Mouse (Mus musculus): ENCODE results near the gene Ephb2. TPM values are rescaled to one million over a fixed set of nuclear protein-coding genes. Genes with fewer than 3 reads are reported as not detected.

Gene Ephb2
- polyA plus RNA-seq, 1 experiment from 2014 or later = 24.3 TPM

- Histone ChIP-seq H3K36me3 (no peaks in the 10 kb centered on the region), H3K9ac (peak overlapping the region; percentile 25; the same call in 1 of the 2 replicates), H3K9me3 (no peaks in the 10 kb centered on the region), H3K4me2 (0 out of 2 replicates have a peak overlapping the region, but pooled peaks have one; percentile 32), H3K4me1 (replicated peaks) (peaks cover 76% of the 10 kb centered on the region), H3K4me3 (no peak overlapping the region), H3K27ac (replicated peaks) (peak overlapping the region; percentile 79), H3K27me3 (no peaks in the 10 kb centered on the region)
- 18% methylated on average over 4 of the region's 4 CpGs for WGBS
- ATAC-seq (ENCODE audit: low FRiP score, low read depth) = no peak
Measured at GRCm38 (mm10) chr4:136751355-136752020, 84.3 kb downstream of the Ephb2 start.

- H3K36me3 ChIP-seq = no peaks in the 10 kb centered on the region
- H3K4me3 ChIP-seq = no peak overlapping the region
- peak overlapping the region; percentile 79 for H3K27ac ChIP-seq (replicated peaks)
- peak; percentile 39; the same call in 1 of the 2 replicates for ATAC-seq (ENCODE audit: low FRiP score, low read depth)
- H3K4me2 ChIP-seq = peak overlapping the region; percentile 32; the same call in 1 of the 2 replicates
- H3K27me3 ChIP-seq = no peaks in the 10 kb centered on the region
- 6% methylated on average over 19 of the region's 19 CpGs for WGBS
- H3K9me3 ChIP-seq = no peaks in the 10 kb centered on the region
- H3K4me1 ChIP-seq (replicated peaks) = peaks cover 69% of the 10 kb centered on the region
- H3K9ac ChIP-seq = peak overlapping the region; percentile 25; the same call in 1 of the 2 replicates
Measured at GRCm38 (mm10) chr4:136750578-136751338, 85.0 kb downstream of the Ephb2 start.

GRCm38 (mm10) chr4:136749851-136750577, 85.8 kb downstream of the Ephb2 start:
- Histone ChIP-seq H3K27ac (replicated peaks) (peak overlapping the region; percentile 79), H3K36me3 (no peaks in the 10 kb centered on the region), H3K9me3 (no peaks in the 10 kb centered on the region), H3K4me3 (no peak overlapping the region), H3K9ac (0 out of 2 replicates have a peak overlapping the region, but pooled peaks have one; percentile 6), H3K27me3 (no peaks in the 10 kb centered on the region), H3K4me2 (peak overlapping the region; percentile 32; the same call in 1 of the 2 replicates), H3K4me1 (replicated peaks) (peaks cover 61% of the 10 kb centered on the region)
- peak; percentile 44 for ATAC-seq (ENCODE audit: low FRiP score, low read depth)
- 13% methylated on average over 19 of the region's 19 CpGs for WGBS

- 21% methylated on average over 4 of the region's 4 CpGs for WGBS
- Histone ChIP-seq H3K4me3 (no peak overlapping the region), H3K4me2 (no peak overlapping the region; the same call in 1 of the 2 replicates), H3K27me3 (no peaks in the 10 kb centered on the region), H3K27ac (replicated peaks) (peak overlapping the region; percentile 79), H3K4me1 (replicated peaks) (peaks cover 55% of the 10 kb centered on the region), H3K9me3 (no peaks in the 10 kb centered on the region), H3K36me3 (no peaks in the 10 kb centered on the region), H3K9ac (0 out of 2 replicates have a peak overlapping the region, but pooled peaks have one; percentile 6)
- ATAC-seq (ENCODE audit: low FRiP score, low read depth) = no peak
Measured at GRCm38 (mm10) chr4:136749431-136749830, 86.4 kb downstream of the Ephb2 start.

- H3K27ac ChIP-seq (replicated peaks) = 0 out of 2 replicates have a peak overlapping the region, but pooled peaks have one; percentile 79
- ATAC-seq (ENCODE audit: low FRiP score, low read depth) = no peak
- H3K9me3 ChIP-seq = no peaks in the 10 kb centered on the region
- peaks cover 56% of the 10 kb centered on the region for H3K4me1 ChIP-seq (replicated peaks)
- H3K36me3 ChIP-seq = no peaks in the 10 kb centered on the region
- H3K4me3 ChIP-seq = no peak overlapping the region
- WGBS = 41% methylated on average over 7 of the region's 7 CpGs
- no peak overlapping the region for H3K9ac ChIP-seq
- no peaks in the 10 kb centered on the region for H3K27me3 ChIP-seq
- H3K4me2 ChIP-seq = no peak overlapping the region
Measured at GRCm38 (mm10) chr4:136748842-136749392, 86.9 kb downstream of the Ephb2 start.

- Histone ChIP-seq H3K4me1 (replicated peaks) (peaks cover 59% of the 10 kb centered on the region), H3K27me3 (no peaks in the 10 kb centered on the region), H3K9ac (no peak overlapping the region), H3K4me2 (no peak overlapping the region), H3K9me3 (no peaks in the 10 kb centered on the region), H3K27ac (replicated peaks) (no peak overlapping the region), H3K36me3 (no peaks in the 10 kb centered on the region), H3K4me3 (no peak overlapping the region)
- ATAC-seq (ENCODE audit: low FRiP score, low read depth) = no peak
- 58% methylated on average over 1 of the region's 1 CpGs for WGBS
Measured at GRCm38 (mm10) chr4:136746516-136746915, 89.3 kb downstream of the Ephb2 start.

- peak overlapping the region; percentile 61 for H3K27ac ChIP-seq (replicated peaks)
- no peaks in the 10 kb centered on the region for H3K27me3 ChIP-seq
- H3K9ac ChIP-seq = no peak overlapping the region
- H3K4me3 ChIP-seq = no peak overlapping the region
- peak overlapping the region; percentile 3; the same call in 1 of the 2 replicates for H3K4me2 ChIP-seq
- ATAC-seq (ENCODE audit: low FRiP score, low read depth) = peak; percentile 39
- under 1% methylated on average over 5 of the region's 5 CpGs for WGBS
- no peaks in the 10 kb centered on the region for H3K36me3 ChIP-seq
- peaks cover 59% of the 10 kb centered on the region for H3K4me1 ChIP-seq (replicated peaks)
- no peaks in the 10 kb centered on the region for H3K9me3 ChIP-seq
Measured at GRCm38 (mm10) chr4:136742677-136743076, 93.1 kb downstream of the Ephb2 start.

GRCm38 (mm10) chr4:136741840-136742239, 93.9 kb downstream of the Ephb2 start:
- H3K4me1 ChIP-seq (replicated peaks) = peaks cover 59% of the 10 kb centered on the region
- no peaks in the 10 kb centered on the region for H3K36me3 ChIP-seq
- H3K9ac ChIP-seq = no peak overlapping the region
- WGBS = 40% methylated on average over 14 of the region's 14 CpGs
- ATAC-seq (ENCODE audit: low FRiP score, low read depth) = no peak
- no peak overlapping the region for H3K4me2 ChIP-seq
- H3K9me3 ChIP-seq = no peaks in the 10 kb centered on the region
- H3K4me3 ChIP-seq = no peak overlapping the region
- H3K27ac ChIP-seq (replicated peaks) = peak overlapping the region; percentile 61
- H3K27me3 ChIP-seq = no peaks in the 10 kb centered on the region

- no peak overlapping the region for H3K27ac ChIP-seq (replicated peaks)
- peaks cover 61% of the 10 kb centered on the region for H3K4me1 ChIP-seq (replicated peaks)
- ATAC-seq (ENCODE audit: low FRiP score, low read depth) = no peak
- no peak overlapping the region for H3K9ac ChIP-seq
- 82% methylated on average over 5 of the region's 5 CpGs for WGBS
- no peaks in the 10 kb centered on the region for H3K27me3 ChIP-seq
- H3K36me3 ChIP-seq = no peaks in the 10 kb centered on the region
- no peaks in the 10 kb centered on the region for H3K9me3 ChIP-seq
- no peak overlapping the region for H3K4me2 ChIP-seq
- no peak overlapping the region for H3K4me3 ChIP-seq
Measured at GRCm38 (mm10) chr4:136740963-136741362, 94.8 kb downstream of the Ephb2 start.

- Histone ChIP-seq H3K4me3 (no peak overlapping the region), H3K27ac (replicated peaks) (no peak overlapping the region), H3K9me3 (no peaks in the 10 kb centered on the region), H3K27me3 (no peaks in the 10 kb centered on the region), H3K36me3 (no peaks in the 10 kb centered on the region), H3K9ac (no peak overlapping the region), H3K4me2 (no peak overlapping the region), H3K4me1 (replicated peaks) (peaks cover 74% of the 10 kb centered on the region)
- no peak for ATAC-seq (ENCODE audit: low FRiP score, low read depth)
- 14% methylated on average over 11 of the region's 11 CpGs for WGBS
Measured at GRCm38 (mm10) chr4:136739189-136739588, 96.6 kb downstream of the Ephb2 start.

GRCm38 (mm10) chr4:136738291-136738690, 97.5 kb downstream of the Ephb2 start:
- Histone ChIP-seq H3K9ac (no peak overlapping the region), H3K4me3 (no peak overlapping the region), H3K4me1 (replicated peaks) (peaks cover 74% of the 10 kb centered on the region), H3K4me2 (no peak overlapping the region), H3K9me3 (no peaks in the 10 kb centered on the region), H3K27me3 (no peaks in the 10 kb centered on the region), H3K36me3 (no peaks in the 10 kb centered on the region), H3K27ac (replicated peaks) (no peak overlapping the region)
- no peak for ATAC-seq (ENCODE audit: low FRiP score, low read depth)
- 41% methylated on average over 3 of the region's 3 CpGs for WGBS
